Mouse (Mus musculus): ENCODE measurements around the gene Fgfr1op2.

GRCm38 (mm10) chr6:146616670-146617069 is 39.7 kb downstream of the Fgfr1op2 start:
- TF ChIP-seq CTCF (IDR thresholded peaks at IDR 0.05; ENCODE audit: control insufficient read depth, insufficient read depth, low read length) (no peak), POLR2A (IDR thresholded peaks at IDR 0.05; ENCODE audit: borderline replicate concordance, control insufficient read depth, low read depth, low read length) (no peak)
